Mouse (Mus musculus) forebrain, embryonic 16.5 days (tissue): ENCODE results near the gene Retsat. TPM values are rescaled to one million over a fixed set of nuclear protein-coding genes. Genes with fewer than 3 reads are reported as not detected.

ENCODE experiments used
- ATAC-seq: fragments of 200-750 bp; cut with Nextera tagmentation; 2 replicates; pipeline ENCODE4 v1.8.0; 2017; ENCODE audit warnings: mild to moderate bottlenecking, moderate library complexity
- H3K27ac ChIP-seq: fragments of 300-500 bp; sonication (generic); 2 replicates; pipeline ENCODE4 v1.5.1; 2014; ENCODE audit warnings: low read length, control low read depth
- H3K27me3 ChIP-seq: fragments of 300-500 bp; sonication (generic); replicated peaks from 2 replicates; pipeline ENCODE4 v1.6.1; 2014; ENCODE audit warnings: low read length; ENCODE audit not compliant: control insufficient read depth, insufficient read depth
- H3K36me3 ChIP-seq: fragments of 300-500 bp; sonication (generic); 2 replicates; pipeline ENCODE4 v1.6.1; 2014; ENCODE audit not compliant: control insufficient read depth, insufficient read depth
- H3K4me1 ChIP-seq: fragments of 300-500 bp; sonication (generic); replicated peaks from 2 replicates; pipeline ENCODE4 v1.6.1; 2014; ENCODE audit warnings: low read length; ENCODE audit not compliant: control insufficient read depth, insufficient read depth
- H3K4me2 ChIP-seq: fragments of 300-500 bp; sonication (generic); 2 replicates; pipeline ENCODE4 v1.6.1; 2014; ENCODE audit warnings: mild to moderate bottlenecking, low read length, control low read depth
- H3K4me3 ChIP-seq: fragments of 300-500 bp; sonication (generic); replicated peaks from 2 replicates; pipeline ENCODE4 v1.5.1; 2014; ENCODE audit warnings: mild to moderate bottlenecking, low read length, control low read depth
- H3K9ac ChIP-seq: fragments of 300-500 bp; sonication (generic); replicated peaks from 2 replicates; pipeline ENCODE4 v1.6.1; 2014; ENCODE audit warnings: low read depth, low read length, control low read depth
- H3K9me3 ChIP-seq: fragments of 300-500 bp; sonication (generic); 2 replicates; pipeline ENCODE4 v1.6.1; 2016; ENCODE audit warnings: low read length; ENCODE audit not compliant: control insufficient read depth
- WGBS: fragments of 180-500 bp; shearing (Covaris S2); extraction: QIAGEN DNeasy Blood & Tissue Kit; methylation state at CpG from one replicate; pipeline ENCODE4 v1.1.7; 2014; 5-methylcytosine and 5-hydroxymethylcytosine counted together
- polyA plus RNA-seq: library from polyadenylated mRNA; unstranded; fragments of >200 nt; fragmentation: Nextera tagmentation; extraction: Ambion mirVana; gene quantifications from 2 replicates; pipeline ENCODE4 v1.2.1, GENCODE M21; 2015

Gene Retsat
- polyA plus RNA-seq, 1 experiment from 2014 or later: 5.0 TPM

DNA sequence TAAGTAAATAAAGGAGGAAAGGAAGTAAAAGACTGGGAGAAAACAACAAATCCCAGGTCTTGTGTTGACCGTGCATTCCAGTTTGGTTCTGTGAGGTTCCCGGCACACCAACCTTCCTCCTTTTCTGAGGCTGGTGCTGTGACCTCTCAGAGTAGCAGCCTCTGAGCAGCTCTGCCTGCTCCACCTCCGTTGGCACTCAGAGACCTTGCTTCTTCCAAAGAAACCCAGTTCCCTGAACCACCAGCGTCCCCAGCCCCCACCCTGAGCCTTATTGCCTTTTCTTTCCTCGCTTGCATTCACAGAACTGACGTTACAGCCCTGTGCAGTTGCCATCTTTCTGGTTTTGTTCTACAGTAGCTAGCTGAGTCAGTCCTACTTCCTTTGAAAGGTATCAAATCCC lies 1.9 kb downstream of the Retsat start:
- no peaks in the 10 kb centered on the region for H3K9me3 ChIP-seq
- H3K4me1 ChIP-seq: peaks cover 15% of the 10 kb centered on the region
- no peak overlapping the region for H3K27ac ChIP-seq
- no peak overlapping the region for H3K4me2 ChIP-seq
- no peak for ATAC-seq
- no peak overlapping the region for H3K4me3 ChIP-seq
- no peaks in the 10 kb centered on the region for H3K27me3 ChIP-seq
- WGBS: 77% methylated on average over 6 of the region's 6 CpGs
- no peaks in the 10 kb centered on the region for H3K36me3 ChIP-seq
- H3K9ac ChIP-seq: no peak overlapping the region

DNA sequence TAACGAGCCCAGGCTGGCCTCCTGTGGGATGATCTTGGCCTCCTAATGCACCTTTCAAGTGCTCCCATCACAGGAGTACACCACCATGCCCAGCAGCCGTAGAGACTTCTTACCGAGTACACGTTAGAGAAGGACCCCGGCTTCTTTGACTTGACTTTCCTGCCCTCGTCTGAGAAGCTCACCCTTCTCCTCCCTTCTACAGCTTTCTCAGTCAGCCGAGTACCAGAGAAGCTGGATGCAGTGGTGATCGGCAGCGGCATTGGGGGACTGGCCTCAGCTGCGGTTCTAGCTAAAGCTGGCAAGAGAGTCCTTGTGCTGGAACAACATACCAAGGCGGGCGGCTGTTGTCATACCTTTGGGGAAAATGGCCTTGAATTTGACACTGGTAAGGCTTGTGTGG lies 2.5 kb downstream of the Retsat start:
- H3K4me3 ChIP-seq: no peak overlapping the region
- H3K36me3 ChIP-seq: peaks cover 4% of the 10 kb centered on the region; the same call in 1 of the 2 replicates
- no peaks in the 10 kb centered on the region for H3K27me3 ChIP-seq
- H3K4me2 ChIP-seq: no peak overlapping the region
- H3K4me1 ChIP-seq: peaks cover 15% of the 10 kb centered on the region
- 81% methylated on average over 12 of the region's 12 CpGs for WGBS
- no peak for ATAC-seq
- no peak overlapping the region for H3K9ac ChIP-seq
- H3K27ac ChIP-seq: no peak overlapping the region
- H3K9me3 ChIP-seq: no peaks in the 10 kb centered on the region

DNA sequence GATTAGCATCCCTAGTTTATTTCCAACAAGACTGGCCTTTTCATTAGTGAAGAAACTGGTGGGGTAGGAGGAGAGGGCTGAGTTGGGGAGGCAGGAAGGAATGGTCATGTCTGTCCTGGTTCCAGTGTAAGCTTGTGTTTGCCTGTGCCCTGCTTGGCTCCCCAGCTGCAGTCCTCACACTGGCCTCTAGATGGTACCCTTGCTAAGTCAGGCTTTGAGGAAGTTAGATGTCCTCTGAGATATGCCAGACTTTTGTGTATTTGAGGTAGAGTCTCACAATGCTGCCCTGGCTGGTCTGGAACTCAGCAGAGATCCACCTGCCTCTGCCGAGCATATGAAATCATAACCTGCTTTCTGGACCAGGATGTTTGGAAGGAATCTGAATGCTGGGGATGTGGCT lies 3.5 kb downstream of the Retsat start:
- 66% methylated on average over 1 of the region's 1 CpGs for WGBS
- H3K4me1 ChIP-seq: peaks cover 15% of the 10 kb centered on the region
- no peaks in the 10 kb centered on the region for H3K9me3 ChIP-seq
- H3K27me3 ChIP-seq: no peaks in the 10 kb centered on the region
- no peak overlapping the region for H3K27ac ChIP-seq
- no peak overlapping the region for H3K4me3 ChIP-seq
- peaks cover 12% of the 10 kb centered on the region for H3K36me3 ChIP-seq
- H3K9ac ChIP-seq: no peak overlapping the region
- ATAC-seq: no peak
- no peak overlapping the region for H3K4me2 ChIP-seq

DNA sequence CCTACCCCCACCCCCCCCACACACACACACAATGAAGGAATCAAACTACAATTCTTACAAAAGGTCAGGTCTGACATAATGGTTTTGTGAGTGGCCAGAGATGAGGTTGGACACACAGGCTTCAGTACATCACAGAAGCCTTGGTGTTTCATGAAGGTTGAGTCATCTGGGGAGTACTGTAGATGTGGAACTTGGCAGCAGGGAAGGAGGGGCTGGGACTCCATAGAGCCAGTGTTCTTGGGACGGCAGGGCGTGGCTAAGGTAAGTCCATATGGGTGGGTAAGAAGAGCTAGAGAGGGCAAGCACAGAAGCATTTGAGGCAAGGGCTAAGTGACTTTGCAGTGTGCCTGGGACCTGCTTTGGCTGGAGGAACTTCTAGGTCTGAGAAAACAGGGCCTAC lies 5.8 kb downstream of the Retsat start:
- WGBS: 87% methylated on average over 2 of the region's 2 CpGs
- Histone ChIP-seq H3K4me2 (no peak overlapping the region), H3K27ac (no peak overlapping the region), H3K4me1 (no peaks in the 10 kb centered on the region; the same call in 1 of the 2 replicates), H3K36me3 (peaks cover 12% of the 10 kb centered on the region), H3K9ac (no peak overlapping the region), H3K9me3 (no peaks in the 10 kb centered on the region), H3K4me3 (no peak overlapping the region), H3K27me3 (no peaks in the 10 kb centered on the region)
- no peak for ATAC-seq

DNA sequence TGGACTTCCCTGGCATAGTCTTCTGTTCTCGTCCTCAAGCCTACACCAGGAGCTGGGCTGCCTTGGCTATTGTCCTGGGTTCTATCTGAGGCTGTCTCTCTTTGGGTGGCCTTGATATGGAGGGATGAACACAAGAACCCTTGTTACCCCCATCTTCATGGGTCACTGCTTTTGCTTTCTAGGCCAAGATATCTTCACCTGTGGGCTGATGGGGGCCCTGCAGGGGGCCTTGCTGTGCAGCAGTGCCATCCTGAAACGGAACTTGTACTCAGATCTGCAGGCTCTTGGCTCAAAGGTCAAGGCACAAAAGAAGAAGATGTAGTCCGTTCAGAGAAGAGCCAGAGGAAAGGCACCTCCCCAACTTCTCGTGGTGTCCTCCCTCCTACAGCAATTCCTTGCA lies 8.8 kb downstream of the Retsat start:
- no peaks in the 10 kb centered on the region for H3K4me1 ChIP-seq
- 83% methylated on average over 4 of the region's 4 CpGs for WGBS
- no peak overlapping the region for H3K4me2 ChIP-seq
- no peak overlapping the region for H3K4me3 ChIP-seq
- ATAC-seq: no peak
- H3K9me3 ChIP-seq: no peaks in the 10 kb centered on the region
- H3K9ac ChIP-seq: no peak overlapping the region
- peaks cover 27% of the 10 kb centered on the region for H3K36me3 ChIP-seq
- H3K27me3 ChIP-seq: no peaks in the 10 kb centered on the region
- H3K27ac ChIP-seq: no peak overlapping the region

DNA sequence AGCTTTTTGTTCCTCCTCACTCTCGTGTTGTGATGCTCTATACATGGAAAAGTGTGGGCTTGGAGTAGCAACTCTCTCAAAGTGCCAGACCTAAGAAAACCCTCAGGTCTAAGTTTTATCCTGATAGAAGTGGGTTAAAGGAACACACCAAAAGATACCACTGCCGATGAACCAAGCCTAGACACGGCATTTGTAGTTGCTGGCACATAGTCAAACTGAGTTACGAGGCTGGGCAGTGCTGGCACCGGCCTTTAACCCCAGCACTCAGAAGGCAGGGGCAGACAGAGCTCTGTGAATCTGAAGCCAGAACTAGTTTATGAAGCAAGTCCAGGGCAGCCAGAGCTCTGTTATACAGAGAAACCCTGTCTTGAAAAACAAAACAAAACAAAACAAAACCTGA lies 9.4 kb downstream of the Retsat start:
- Histone ChIP-seq H3K36me3 (peaks cover 27% of the 10 kb centered on the region), H3K9ac (no peak overlapping the region), H3K4me2 (no peak overlapping the region), H3K4me3 (no peak overlapping the region), H3K27me3 (no peaks in the 10 kb centered on the region), H3K9me3 (no peaks in the 10 kb centered on the region), H3K4me1 (no peaks in the 10 kb centered on the region), H3K27ac (no peak overlapping the region)
- ATAC-seq: no peak
- WGBS: 87% methylated on average over 5 of the region's 5 CpGs

DNA sequence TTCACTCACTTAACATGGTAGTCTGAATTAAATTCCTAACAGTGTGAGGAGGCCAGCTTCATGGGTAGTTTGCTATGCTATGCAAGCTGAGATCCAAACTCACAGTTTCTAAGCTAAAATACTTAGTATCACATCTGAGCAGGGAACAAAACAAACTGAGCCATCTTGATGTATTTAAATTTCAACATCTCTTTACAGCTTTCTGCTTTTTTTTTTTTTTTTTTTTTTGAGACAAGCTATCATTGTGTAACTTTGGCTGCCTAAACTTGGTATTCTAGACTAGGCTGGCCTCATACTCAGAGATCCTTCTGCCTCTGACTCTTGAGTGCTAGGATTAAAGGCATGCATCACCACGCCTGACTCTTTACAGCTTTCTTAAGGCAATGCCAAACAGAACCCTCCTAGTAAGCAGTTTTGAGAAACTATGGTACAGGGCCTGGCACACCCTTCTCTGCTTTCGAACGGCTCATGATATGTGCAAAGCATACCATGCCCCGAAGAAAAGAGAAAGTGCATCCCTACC lies 10.4 kb downstream of the Retsat start:
- WGBS: 87% methylated on average over 4 of the region's 4 CpGs
- no peak for ATAC-seq
- H3K36me3 ChIP-seq: peaks cover 32% of the 10 kb centered on the region

DNA sequence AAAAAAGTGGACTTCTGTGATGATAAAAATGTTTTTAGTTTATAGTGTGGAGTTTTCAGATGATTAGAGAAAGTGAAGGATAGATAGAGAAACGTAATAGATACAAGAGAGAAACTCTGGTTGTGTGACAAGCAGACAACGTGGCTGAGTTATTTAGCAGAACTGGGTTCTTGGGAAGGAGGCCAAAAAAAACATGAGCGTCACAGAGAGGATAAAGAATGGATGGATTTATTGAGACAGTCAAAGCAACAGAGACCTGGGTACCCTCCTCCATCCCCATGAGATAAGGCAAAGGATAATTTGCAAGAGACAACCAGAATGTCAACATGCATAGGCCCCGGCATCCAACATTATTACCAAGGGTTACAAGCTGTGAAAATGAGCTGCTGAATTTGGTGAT lies 12.0 kb downstream of the Retsat start:
- 82% methylated on average over 4 of the region's 4 CpGs for WGBS
- ATAC-seq: no peak
- H3K9me3 ChIP-seq: no peaks in the 10 kb centered on the region
- peaks cover 17% of the 10 kb centered on the region for H3K4me1 ChIP-seq
- H3K36me3 ChIP-seq: peaks cover 32% of the 10 kb centered on the region
- no peak overlapping the region for H3K4me2 ChIP-seq
- no peaks in the 10 kb centered on the region for H3K27me3 ChIP-seq
- H3K4me3 ChIP-seq: no peak overlapping the region
- no peak overlapping the region for H3K27ac ChIP-seq
- no peak overlapping the region for H3K9ac ChIP-seq

More for the DNA sequence above, 10.4 kb downstream of the Retsat start:
- no peak overlapping the region for H3K4me2 ChIP-seq
- no peaks in the 10 kb centered on the region for H3K9me3 ChIP-seq
- H3K9ac ChIP-seq: no peak overlapping the region
- H3K27ac ChIP-seq: no peak overlapping the region
- H3K4me1 ChIP-seq: peaks cover 3% of the 10 kb centered on the region; the same call in 1 of the 2 replicates
- H3K27me3 ChIP-seq: no peaks in the 10 kb centered on the region
- no peak overlapping the region for H3K4me3 ChIP-seq

- Histone ChIP-seq H3K9me3 (no peaks in the 10 kb centered on the region), H3K27ac (no peak overlapping the region), H3K36me3 (peaks cover 16% of the 10 kb centered on the region), H3K4me2 (peak overlapping the region; percentile 96), H3K9ac (peak overlapping the region; percentile 3; the same call in 1 of the 2 replicates), H3K4me1 (peaks cover 32% of the 10 kb centered on the region), H3K27me3 (no peaks in the 10 kb centered on the region), H3K4me3 (peak overlapping the region; percentile 55)
- WGBS: 64% methylated on average over 2 of the region's 2 CpGs
- no peak for ATAC-seq
These were observed 16.9 kb downstream of the Retsat start for GRCm38 (mm10) chr6:72615151-72615550.
